Mouse (Mus musculus): ENCODE data around the gene Carnmt1. TPM values are rescaled to one million over a fixed set of nuclear protein-coding genes. Genes with fewer than 3 reads are reported as not detected.
A peak's percentile ranks its signal among the peaks of the same experiment; 100 is the strongest.

Carnmt1 gene
- polyA plus RNA-seq, 1 experiment from 2014 or later, result 24.0 TPM

DNA sequence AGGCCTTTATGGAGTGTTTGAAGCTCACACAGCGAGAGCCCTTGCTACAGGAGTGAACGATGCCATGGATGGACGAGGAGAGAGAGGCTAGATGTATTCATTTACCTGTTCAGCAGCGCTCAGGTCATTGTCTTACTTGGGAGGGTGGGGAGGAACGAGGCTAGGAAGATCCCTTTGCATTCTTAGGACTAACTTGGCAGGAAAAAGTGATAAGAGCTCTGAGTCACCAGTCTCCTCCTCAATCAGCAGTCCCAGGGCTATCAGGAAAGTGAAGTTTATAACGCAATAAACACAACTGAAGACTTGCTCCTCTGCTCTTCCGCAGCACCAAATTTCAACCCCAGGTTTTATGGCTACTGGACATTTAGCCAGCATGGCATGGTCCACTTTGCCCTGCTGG, 59.7 kb downstream of the Carnmt1 start:
- Histone ChIP-seq H3K4me3 (ENCODE audit: low read length) (no peak overlapping the region), H3K4me2 (replicated peaks; ENCODE audit: low read depth, low read length) (no peak overlapping the region), H3K4me1 (ENCODE audit: insufficient read depth, low read length) (no peaks in the 10 kb centered on the region), H3K27ac (ENCODE audit: low read length) (no peak overlapping the region), H3K9ac (replicated peaks; ENCODE audit: low read length) (no peak overlapping the region), H3K9me3 (ENCODE audit: low read length) (no peaks in the 10 kb centered on the region), H3K27me3 (ENCODE audit: insufficient read depth, low read length) (no peaks in the 10 kb centered on the region), H3K36me3 (ENCODE audit: insufficient read depth, low read length) (no peaks in the 10 kb centered on the region)
- WGBS, result 70% methylated on average over 7 of the region's 7 CpGs
- ATAC-seq (ENCODE audit: low FRiP score, low TSS enrichment), result no peak

DNA sequence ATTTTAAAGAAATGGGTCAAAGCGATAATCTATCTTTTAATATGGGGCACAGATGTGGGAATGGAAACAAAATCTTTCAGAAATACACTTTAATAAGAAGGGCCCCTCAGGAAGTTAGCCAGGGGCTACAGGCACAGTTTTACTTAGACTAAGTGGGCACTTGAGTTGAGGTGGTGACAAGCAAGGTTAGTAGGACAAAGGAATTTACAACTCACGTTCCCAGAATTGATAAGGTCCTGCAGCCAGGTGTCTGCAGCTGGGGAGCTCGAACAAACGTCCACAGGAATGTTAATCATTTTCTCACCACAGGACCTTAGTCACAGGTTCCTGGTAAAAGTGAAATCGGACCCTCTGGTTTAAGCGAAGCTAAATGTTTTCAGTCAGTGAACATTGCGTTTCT, 60.5 kb downstream of the Carnmt1 start:
- no peak overlapping the region for H3K4me3 ChIP-seq (ENCODE audit: low read length)
- no peak for ATAC-seq (ENCODE audit: low FRiP score, low TSS enrichment)
- H3K27me3 ChIP-seq (ENCODE audit: insufficient read depth, low read length), result no peaks in the 10 kb centered on the region
- no peak overlapping the region for H3K9ac ChIP-seq (replicated peaks; ENCODE audit: low read length)
- no peaks in the 10 kb centered on the region for H3K4me1 ChIP-seq (ENCODE audit: insufficient read depth, low read length)
- H3K27ac ChIP-seq (ENCODE audit: low read length), result no peak overlapping the region
- H3K9me3 ChIP-seq (ENCODE audit: low read length), result no peaks in the 10 kb centered on the region
- no peaks in the 10 kb centered on the region for H3K36me3 ChIP-seq (ENCODE audit: insufficient read depth, low read length)
- no peak overlapping the region for H3K4me2 ChIP-seq (replicated peaks; ENCODE audit: low read depth, low read length)
- WGBS, result 27% methylated on average over 7 of the region's 7 CpGs

DNA sequence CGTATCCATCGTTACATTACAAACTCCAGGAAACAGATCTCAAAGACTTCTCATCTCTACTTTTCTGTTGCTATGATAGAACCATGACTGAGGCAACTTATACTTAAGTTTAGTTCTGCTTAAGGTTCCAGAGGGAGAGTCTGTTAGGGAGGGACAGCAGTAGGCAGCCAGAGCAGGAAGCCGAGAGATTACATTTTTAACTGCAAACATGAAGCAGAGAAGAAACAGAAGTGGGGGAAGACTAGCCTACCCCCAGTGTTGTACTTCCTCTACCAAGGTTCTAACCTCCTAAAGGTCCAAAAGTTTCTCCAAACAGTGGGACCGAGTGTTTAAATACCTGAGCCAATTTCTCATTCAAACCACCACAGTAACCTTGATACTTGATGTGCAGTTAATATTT, 65.3 kb downstream of the Carnmt1 start:
- Histone ChIP-seq H3K9me3 (ENCODE audit: low read length) (no peaks in the 10 kb centered on the region), H3K4me2 (replicated peaks; ENCODE audit: low read depth, low read length) (no peak overlapping the region), H3K27me3 (ENCODE audit: insufficient read depth, low read length) (no peaks in the 10 kb centered on the region), H3K36me3 (ENCODE audit: insufficient read depth, low read length) (no peaks in the 10 kb centered on the region), H3K9ac (replicated peaks; ENCODE audit: low read length) (no peak overlapping the region), H3K27ac (ENCODE audit: low read length) (no peak overlapping the region), H3K4me3 (ENCODE audit: low read length) (no peak overlapping the region), H3K4me1 (ENCODE audit: insufficient read depth, low read length) (no peaks in the 10 kb centered on the region)
- 92% methylated on average over 4 of the region's 4 CpGs for WGBS
- ATAC-seq (ENCODE audit: low FRiP score, low TSS enrichment), result no peak

DNA sequence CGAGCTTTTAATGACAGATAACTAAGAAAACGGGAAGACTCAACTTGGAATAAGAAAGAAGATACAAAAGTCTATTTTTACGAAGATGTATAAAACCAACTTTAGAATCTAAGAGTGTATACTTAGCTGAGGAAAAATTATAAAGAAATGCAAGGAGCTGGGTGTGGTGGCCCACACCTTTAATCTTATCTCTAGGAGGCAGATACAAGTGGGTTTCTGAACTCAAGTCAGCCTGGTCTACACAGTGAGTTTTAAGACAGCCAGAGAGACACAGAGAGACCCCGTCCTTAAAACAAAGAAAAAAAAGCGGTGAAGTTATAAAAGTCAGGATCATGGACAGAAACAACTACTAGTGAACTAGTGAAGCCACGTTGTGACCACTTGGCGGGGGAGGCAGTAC, 68.6 kb downstream of the Carnmt1 start:
- Histone ChIP-seq H3K4me2 (replicated peaks; ENCODE audit: low read depth, low read length) (no peak overlapping the region), H3K36me3 (ENCODE audit: insufficient read depth, low read length) (no peaks in the 10 kb centered on the region), H3K9ac (replicated peaks; ENCODE audit: low read length) (no peak overlapping the region), H3K27ac (ENCODE audit: low read length) (no peak overlapping the region), H3K27me3 (ENCODE audit: insufficient read depth, low read length) (no peaks in the 10 kb centered on the region), H3K4me1 (ENCODE audit: insufficient read depth, low read length) (no peaks in the 10 kb centered on the region), H3K9me3 (ENCODE audit: low read length) (no peaks in the 10 kb centered on the region), H3K4me3 (ENCODE audit: low read length) (no peak overlapping the region)
- 88% methylated on average over 7 of the region's 7 CpGs for WGBS
- ATAC-seq (ENCODE audit: low FRiP score, low TSS enrichment), result no peak

DNA sequence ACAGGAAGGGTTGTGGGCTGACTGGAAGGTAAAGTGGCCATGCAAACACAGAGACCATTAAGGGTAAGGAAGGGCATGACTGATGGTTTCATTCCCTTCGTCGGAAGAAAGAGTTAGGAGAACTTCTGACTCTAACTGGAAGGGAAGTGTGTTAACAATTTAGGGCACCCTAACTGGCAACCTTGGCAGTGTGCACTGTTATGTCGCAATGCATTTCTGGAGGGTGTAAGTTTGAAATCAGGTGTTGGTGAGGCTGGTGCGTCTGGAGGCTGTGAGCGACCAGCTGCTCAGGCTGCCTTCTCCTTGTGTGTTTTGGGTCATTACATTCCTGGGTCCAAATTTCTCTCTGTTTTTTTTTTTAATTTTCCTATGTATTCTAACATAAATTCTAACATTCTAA, 73.4 kb downstream of the Carnmt1 start:
- no peak for ATAC-seq (ENCODE audit: low FRiP score, low TSS enrichment)
- 76% methylated on average over 5 of the region's 5 CpGs for WGBS

DNA sequence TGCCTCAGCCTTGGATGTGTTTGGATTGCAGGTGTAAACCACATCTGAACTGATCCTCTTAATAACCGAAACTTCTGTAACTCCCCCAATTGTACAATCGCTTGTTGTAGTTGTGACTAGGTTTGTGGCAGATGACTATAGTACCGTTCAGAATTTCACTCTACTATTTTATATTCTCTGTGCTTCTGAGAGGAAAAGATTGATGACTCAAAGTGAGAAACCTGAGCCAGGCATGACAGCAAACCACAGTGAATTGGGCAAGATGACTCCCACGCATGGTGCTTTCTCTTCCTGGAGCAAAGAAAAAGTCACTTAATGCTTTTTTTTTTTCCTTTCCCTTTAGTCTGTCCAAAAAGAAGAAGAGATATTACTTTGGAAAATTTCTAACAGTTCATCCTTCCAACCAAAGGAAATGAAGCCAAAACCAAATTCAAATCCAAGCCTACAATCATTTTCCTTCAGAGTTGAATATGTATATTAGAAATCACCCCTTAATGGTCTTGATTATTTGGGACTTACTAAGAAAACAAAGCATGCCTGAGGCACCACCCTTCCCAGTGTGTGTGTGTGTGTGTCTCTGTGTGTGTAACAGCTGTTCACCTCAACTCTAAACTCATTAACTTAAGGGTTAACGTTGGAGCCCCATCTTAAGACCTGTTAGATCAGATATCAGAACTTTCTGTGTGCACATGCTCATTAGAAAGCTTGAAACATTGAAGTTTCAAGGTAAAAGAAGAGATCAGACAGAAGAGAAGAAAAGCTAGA, 76.2 kb downstream of the Carnmt1 start:
- Histone ChIP-seq H3K4me2 (replicated peaks; ENCODE audit: low read depth, low read length) (no peak overlapping the region), H3K27me3 (ENCODE audit: insufficient read depth, low read length) (no peaks in the 10 kb centered on the region), H3K4me1 (ENCODE audit: insufficient read depth, low read length) (peaks cover 12% of the 10 kb centered on the region), H3K9me3 (ENCODE audit: low read length) (no peaks in the 10 kb centered on the region), H3K4me3 (ENCODE audit: low read length) (no peak overlapping the region), H3K9ac (replicated peaks; ENCODE audit: low read length) (no peak overlapping the region), H3K36me3 (ENCODE audit: insufficient read depth, low read length) (no peaks in the 10 kb centered on the region), H3K27ac (ENCODE audit: low read length) (no peak overlapping the region)
- WGBS, result 53% methylated on average over 5 of the region's 5 CpGs
- ATAC-seq (ENCODE audit: low FRiP score, low TSS enrichment), result no peak

More for the DNA sequence above, 73.4 kb downstream of the Carnmt1 start:
- H3K4me3 ChIP-seq (ENCODE audit: low read length), result no peak overlapping the region
- no peaks in the 10 kb centered on the region for H3K27me3 ChIP-seq (ENCODE audit: insufficient read depth, low read length)
- no peaks in the 10 kb centered on the region for H3K9me3 ChIP-seq (ENCODE audit: low read length)
- H3K4me1 ChIP-seq (ENCODE audit: insufficient read depth, low read length), result no peaks in the 10 kb centered on the region
- no peak overlapping the region for H3K27ac ChIP-seq (ENCODE audit: low read length)
- H3K9ac ChIP-seq (replicated peaks; ENCODE audit: low read length), result no peak overlapping the region
- no peaks in the 10 kb centered on the region for H3K36me3 ChIP-seq (ENCODE audit: insufficient read depth, low read length)
- no peak overlapping the region for H3K4me2 ChIP-seq (replicated peaks; ENCODE audit: low read depth, low read length)

DNA sequence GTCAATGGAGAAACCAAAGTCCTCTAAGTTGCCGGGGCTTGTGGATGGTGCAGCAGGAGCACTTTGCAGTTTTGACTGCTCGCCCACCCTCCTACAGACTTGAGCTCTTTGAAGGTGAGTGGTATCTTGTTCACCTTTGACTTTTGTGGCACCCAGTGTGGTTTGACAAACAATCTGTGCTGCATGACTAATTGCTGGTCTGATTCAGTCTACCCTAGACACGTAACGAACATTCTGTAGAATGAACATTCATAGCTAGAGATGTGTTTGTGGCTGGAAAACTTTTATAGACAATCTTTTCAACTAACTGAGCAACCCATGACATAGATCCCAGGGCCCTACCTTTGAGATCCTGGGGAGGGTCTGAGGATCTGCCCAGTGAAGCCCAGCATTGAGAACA, 76.8 kb downstream of the Carnmt1 start:
- Histone ChIP-seq H3K36me3 (ENCODE audit: insufficient read depth, low read length) (no peaks in the 10 kb centered on the region), H3K9me3 (ENCODE audit: low read length) (no peaks in the 10 kb centered on the region), H3K4me2 (replicated peaks; ENCODE audit: low read depth, low read length) (no peak overlapping the region), H3K27me3 (ENCODE audit: insufficient read depth, low read length) (no peaks in the 10 kb centered on the region), H3K27ac (ENCODE audit: low read length) (no peak overlapping the region), H3K9ac (replicated peaks; ENCODE audit: low read length) (no peak overlapping the region), H3K4me1 (ENCODE audit: insufficient read depth, low read length) (peaks cover 12% of the 10 kb centered on the region), H3K4me3 (ENCODE audit: low read length) (no peak overlapping the region)
- ATAC-seq (ENCODE audit: low FRiP score, low TSS enrichment), result no peak
- 78% methylated on average over 4 of the region's 4 CpGs for WGBS

DNA sequence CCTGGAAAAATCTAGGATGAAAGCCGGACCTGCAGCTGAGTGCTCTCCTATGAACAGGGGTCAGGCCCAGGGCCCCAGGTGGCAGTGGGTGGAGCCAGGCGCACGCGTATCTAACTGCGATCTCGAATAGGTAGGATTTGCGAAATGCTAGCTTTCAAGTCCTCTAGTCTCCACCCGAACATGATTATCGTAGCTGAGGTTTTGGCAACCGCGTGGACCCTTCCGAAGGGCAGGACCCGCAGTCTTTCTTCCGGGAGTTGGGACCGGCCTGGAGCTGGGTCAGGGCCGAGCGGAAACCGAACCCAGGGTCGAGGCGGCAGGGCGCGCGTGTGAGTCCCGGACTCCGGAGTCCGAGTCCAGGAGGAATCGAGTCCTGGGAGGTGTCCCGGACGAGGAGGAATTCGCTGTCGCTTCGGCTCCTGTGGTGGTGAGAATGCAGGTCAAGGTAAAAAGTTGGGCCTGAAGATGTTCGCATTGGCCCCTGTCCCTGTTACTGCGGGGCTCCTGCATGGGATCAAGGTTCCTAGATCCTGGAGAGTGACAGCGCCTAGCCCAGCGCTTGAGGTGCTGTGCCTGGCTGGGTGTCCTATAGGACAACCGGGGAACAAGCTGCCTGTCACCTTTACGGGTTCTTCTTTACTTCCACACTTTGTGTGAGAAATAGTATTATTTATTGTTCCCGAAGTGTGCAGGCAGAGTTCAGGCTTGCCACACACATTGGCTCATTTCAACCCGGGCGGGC, 79.2 kb downstream of the Carnmt1 start, which contains the start of gene Trpm6:
Gene Trpm6, plus strand, starts transcription at position 386 of the 742 bp plus-strand sequence.
- 4% methylated on average over 41 of the region's 41 CpGs for WGBS
- ATAC-seq (ENCODE audit: low FRiP score, low TSS enrichment), result peak; percentile 63; the same call in 1 of the 2 replicates

More for the DNA sequence above, 79.2 kb downstream of the Carnmt1 start, which contains the start of gene Trpm6:
- H3K9me3 ChIP-seq (ENCODE audit: low read length), result no peaks in the 10 kb centered on the region
- H3K36me3 ChIP-seq (ENCODE audit: insufficient read depth, low read length), result no peaks in the 10 kb centered on the region
- H3K4me2 ChIP-seq (replicated peaks; ENCODE audit: low read depth, low read length), result peak within 1 kb of the TSS; percentile 87
- H3K4me1 ChIP-seq (ENCODE audit: insufficient read depth, low read length), result peaks cover 12% of the 10 kb centered on the region
- H3K4me3 ChIP-seq (ENCODE audit: low read length), result peak within 1 kb of the TSS; percentile 51
- no peak within 1 kb of the TSS for H3K27ac ChIP-seq (ENCODE audit: low read length)
- H3K27me3 ChIP-seq (ENCODE audit: insufficient read depth, low read length), result no peaks in the 10 kb centered on the region
- H3K9ac ChIP-seq (replicated peaks; ENCODE audit: low read length), result peak within 1 kb of the TSS; percentile 71

Data from kidney, embryonic 16.5 days (tissue).